Mouse (Mus musculus) ovary, adult 2 months (tissue): Measurements from ENCODE around the gene Ap4e1. TPM values are rescaled to one million over a fixed set of nuclear protein-coding genes. Genes with fewer than 3 reads are reported as not detected.

Experiments
- polyA plus RNA-seq: library from polyadenylated mRNA; depleted of rRNA; stranded (reverse); fragments of >200 nt; gene quantifications from 2 replicates; pipeline ENCODE4 v1.2.3, GENCODE M21; 2012; rRNA removed

The Ap4e1 gene
- 1.3 and 1.7 TPM in 2 replicates for polyA plus RNA-seq

GRCm38 (mm10) chr2:127008469-127008998, at the start of gene Ap4e1:
Ap4e1 (plus strand) TSS chr2:127008717.

GRCm38 (mm10) chr2:127070435-127070841, 61.9 kb downstream of the Ap4e1 start, which contains the start of gene Blvra:
Blvra (plus strand) TSS chr2:127070665.

Other genes starting within 250 kb of the Ap4e1 start
- 1.6 and 1.9 TPM in 2 replicates for gene Usp50, start 225.2 kb upstream of the Ap4e1 start, polyA plus RNA-seq
- 2.4 and 2.6 TPM in 2 replicates for gene Trpm7, start 132.5 kb upstream of the Ap4e1 start, polyA plus RNA-seq
- gene Sppl2a, start 75.5 kb upstream of the Ap4e1 start, polyA plus RNA-seq: 9.0 and 9.7 TPM in 2 replicates
- gene Blvra, start 61.9 kb downstream of the Ap4e1 start, polyA plus RNA-seq: 4.9 and 5.1 TPM in 2 replicates
- 1.6 and 3.1 TPM in 2 replicates for gene Ncaph, start 125.2 kb downstream of the Ap4e1 start, polyA plus RNA-seq
- 8.0 and 11.8 TPM in 2 replicates for gene Itpripl1, start 134.7 kb downstream of the Ap4e1 start, polyA plus RNA-seq
- 0.35 and 0.85 TPM in 2 replicates for gene 1810024B03Rik, start 199.6 kb downstream of the Ap4e1 start, polyA plus RNA-seq
- gene Snrnp200, start 199.7 kb downstream of the Ap4e1 start, polyA plus RNA-seq: 50.0 and 62.6 TPM in 2 replicates
- 39.8 and 56.5 TPM in 2 replicates for gene Ciao1, start 239.1 kb downstream of the Ap4e1 start, polyA plus RNA-seq
- gene Tmem127, start 239.2 kb downstream of the Ap4e1 start, polyA plus RNA-seq: 151 and 158 TPM in 2 replicates